Mouse (Mus musculus) frontal cortex, postnatal 10 days (tissue): ENCODE measurements around the gene Lhb.
"Not testable (repeated sequence)": the region's sequence is repeated elsewhere in the genome, so short reads cannot be mapped to it uniquely, and the experiment has no call there.

Source experiments
- DNase-seq, 2 experiments: peaks; one replicate each; pipeline ENCODE4 v3.0.0; 2022; ENCODE audit warnings: low spot score in 2 of 2, mixed read lengths in 1 of 2

The Lhb gene

GRCm38 (mm10) chr7:45420615-45420919 lies at the start of gene Lhb:
TSS of gene Lhb (plus strand) at chr7:45420820.
- DNase-seq = no peak

- DNase-seq = no peak
Observed at GRCm38 (mm10) chr7:45372371-45372770, 48.2 kb upstream of the Lhb start.

- no peak for DNase-seq
Observed at GRCm38 (mm10) chr7:45374620-45375019, 46.0 kb upstream of the Lhb start.

GRCm38 (mm10) chr7:45376057-45376456 lies 44.6 kb upstream of the Lhb start:
- no peak for DNase-seq

- no peak for DNase-seq
Observed at GRCm38 (mm10) chr7:45386077-45386476, 34.5 kb upstream of the Lhb start.

- DNase-seq = peak in 1 of 2 experiments; percentile 74
Observed at GRCm38 (mm10) chr7:45395129-45395541, 25.5 kb upstream of the Lhb start.

- DNase-seq = peak; percentile 100
Observed at GRCm38 (mm10) chr7:45395578-45396336, 24.9 kb upstream of the Lhb start, which contains the start of gene Snrnp70. TSS of gene Snrnp70 (minus strand) at chr7:45395742.

- not testable (repeated sequence) for DNase-seq
Observed at GRCm38 (mm10) chr7:45396337-45396775, 24.3 kb upstream of the Lhb start.

GRCm38 (mm10) chr7:45396787-45397186 lies 23.8 kb upstream of the Lhb start:
- DNase-seq = no peak

- no peak for DNase-seq
Observed at GRCm38 (mm10) chr7:45401521-45402085, 19.0 kb upstream of the Lhb start.

- DNase-seq = no peak
Observed at GRCm38 (mm10) chr7:45403532-45404261, 16.9 kb upstream of the Lhb start.

GRCm38 (mm10) chr7:45405091-45406075 lies 15.2 kb upstream of the Lhb start, which contains the start of gene Kcna7:
TSS of gene Kcna7 (plus strand) at chr7:45405653.
- peak in 1 of 2 experiments; percentile 43 for DNase-seq

GRCm38 (mm10) chr7:45406157-45407156 lies 14.2 kb upstream of the Lhb start:
- DNase-seq = no peak

- DNase-seq = no peak
Observed at GRCm38 (mm10) chr7:45407836-45408235, 12.8 kb upstream of the Lhb start.

- no peak for DNase-seq
Observed at GRCm38 (mm10) chr7:45408351-45408750, 12.3 kb upstream of the Lhb start.

GRCm38 (mm10) chr7:45408949-45409348 lies 11.7 kb upstream of the Lhb start:
- DNase-seq = no peak

GRCm38 (mm10) chr7:45409497-45410163 lies 11.0 kb upstream of the Lhb start:
- DNase-seq = no peak

GRCm38 (mm10) chr7:45412421-45412820 lies 8.2 kb upstream of the Lhb start:
- DNase-seq = no peak

- DNase-seq = no peak
Observed at GRCm38 (mm10) chr7:45413113-45413863, 7.3 kb upstream of the Lhb start, which contains the start of gene Ntf5. TSS of gene Ntf5 (plus strand) at chr7:45413695.
